Mouse (Mus musculus) adrenal gland, postnatal 14 days (tissue): ENCODE data around the gene Srsf2. TPM values are rescaled to one million over a fixed set of nuclear protein-coding genes. Genes with fewer than 3 reads are reported as not detected.
"Not testable (repeated sequence)": the region's sequence is repeated elsewhere in the genome, so short reads cannot be mapped to it uniquely, and the experiment has no call there.

Experiments
- DNase-seq: peaks from one replicate; pipeline ENCODE4 v3.0.0; 2021; ENCODE audit warnings: mixed read lengths
- long read RNA-seq, 2 experiments: library from polyadenylated mRNA; stranded (forward); transcript quantifications; one replicate each; pipeline ENCODE4 v2.0.0; 2021
- total RNA-seq: library from RNA; stranded (reverse); gene quantifications from 2 replicates; pipeline ENCODE4 v1.2.3, GENCODE M21; 2021

The Srsf2 gene
- 244 and 250 TPM in 2 replicates for total RNA-seq
- long read RNA-seq, experiment 1, transcript Srsf2-201 (3 exons, 1,899 nt), result major isoform, 305 of 399 reads
- long read RNA-seq, experiment 1, transcript Srsf2-203 (2 exons, 1,814 nt), result minor isoform, 5 of 399 reads
- long read RNA-seq, experiment 1, partial matches to known transcripts, result 34 of 399 reads
- long read RNA-seq, experiment 1, other reads (novel, unspliced or antisense), result 51 of 399 reads
- long read RNA-seq, experiment 2, transcript Srsf2-201 (3 exons, 1,899 nt), result major isoform, 188 of 278 reads
- long read RNA-seq, experiment 2, transcript Srsf2-203 (2 exons, 1,814 nt), result minor isoform, 12 of 278 reads
- long read RNA-seq, experiment 2, partial matches to known transcripts, result 26 of 278 reads
- long read RNA-seq, experiment 2, other reads (novel, unspliced or antisense), result 48 of 278 reads

DNA sequence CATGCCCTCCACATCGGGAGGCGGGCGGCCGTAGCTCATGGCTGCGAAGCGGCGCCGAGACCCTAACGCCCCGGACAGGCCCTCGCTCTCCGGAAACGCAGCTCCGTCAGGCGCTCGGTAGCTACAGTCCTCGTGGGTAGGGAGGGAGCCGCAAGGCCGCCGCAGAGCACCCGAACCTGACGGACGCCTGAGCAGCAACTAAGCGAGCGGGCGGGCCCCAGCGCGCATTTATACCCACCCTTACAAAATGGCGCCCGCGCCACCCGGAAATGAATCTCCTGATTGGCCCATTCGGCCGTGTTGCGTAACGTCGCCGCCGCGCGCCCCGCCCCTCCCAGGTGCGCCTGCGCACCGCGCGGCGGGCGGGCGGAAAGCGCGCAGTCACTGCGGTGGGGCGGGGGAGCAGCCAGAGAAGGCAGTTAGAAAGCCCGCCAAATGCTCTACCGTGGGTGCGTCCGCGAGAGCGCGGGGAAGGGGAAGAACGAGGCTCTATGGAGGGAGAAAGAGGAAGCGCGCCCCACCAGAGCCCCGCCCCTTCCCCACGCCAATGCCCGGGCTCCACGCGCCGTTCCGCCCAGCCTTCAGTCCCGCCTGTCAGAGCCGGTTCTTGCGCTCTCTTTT is at the start of gene Srsf2:
Gene Srsf2 (minus strand): TSS at position 204 of the 621 bp plus-strand sequence.
- DNase-seq, result peak; percentile 97

DNA sequence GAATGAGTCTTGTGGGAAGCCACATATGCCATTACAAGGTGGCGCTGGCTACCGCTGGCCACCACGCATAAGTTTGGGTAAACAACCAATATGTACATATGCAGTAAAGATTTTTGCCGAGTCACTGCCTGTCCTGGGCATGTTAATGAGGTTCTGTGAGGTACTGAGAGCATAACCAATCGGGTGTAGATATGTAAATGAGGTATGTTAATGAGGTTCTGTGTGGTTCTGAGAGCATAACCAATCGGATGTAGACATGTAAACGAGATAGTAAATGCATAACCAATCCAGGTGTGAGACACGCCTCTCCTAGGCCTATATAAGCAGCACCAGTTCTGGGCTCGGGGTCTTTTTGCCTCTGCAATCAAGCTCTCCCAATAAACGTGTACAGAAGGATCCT is 49.7 kb upstream of the Srsf2 start:
- not testable (repeated sequence) for DNase-seq

DNA sequence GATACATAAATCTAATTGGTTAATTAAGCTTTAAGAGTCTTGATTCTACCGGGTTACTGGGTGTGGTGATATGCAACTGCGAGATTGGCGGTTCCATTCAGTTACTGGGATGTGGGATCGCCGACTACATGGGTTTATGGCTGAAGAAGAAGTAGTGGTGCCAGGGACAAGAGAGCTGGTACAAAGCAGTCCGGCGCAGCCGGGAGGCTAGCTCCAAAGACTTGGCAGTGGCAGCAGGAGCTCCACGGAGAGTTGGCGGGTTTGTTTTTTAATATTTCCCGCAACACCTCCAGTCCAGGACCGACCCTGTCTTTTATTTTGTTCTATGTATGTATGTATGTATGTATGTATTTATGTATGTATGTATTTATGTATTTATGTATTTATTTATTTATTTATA is 46.4 kb upstream of the Srsf2 start:
- DNase-seq, result no peak

DNA sequence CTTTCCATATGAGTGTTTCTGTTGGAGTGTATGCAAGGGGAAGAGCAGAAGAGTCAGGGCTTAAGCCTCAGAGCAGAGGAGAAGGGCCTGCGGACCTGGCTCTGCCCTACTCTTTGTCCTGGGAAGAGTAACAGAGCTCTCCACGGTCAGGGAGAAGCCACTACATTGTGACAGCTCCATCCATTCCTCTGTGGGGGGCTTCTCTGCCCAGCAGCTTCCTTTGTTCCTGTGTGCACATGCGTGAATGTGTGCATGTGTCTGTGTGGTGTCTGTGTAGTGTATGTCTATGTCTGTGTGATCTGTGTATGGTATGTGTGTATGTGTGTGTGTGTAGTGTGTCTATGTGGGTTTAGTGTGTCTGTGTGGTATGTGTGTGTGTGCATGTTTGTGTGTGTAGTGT is 42.5 kb upstream of the Srsf2 start:
- DNase-seq, result no peak

DNA sequence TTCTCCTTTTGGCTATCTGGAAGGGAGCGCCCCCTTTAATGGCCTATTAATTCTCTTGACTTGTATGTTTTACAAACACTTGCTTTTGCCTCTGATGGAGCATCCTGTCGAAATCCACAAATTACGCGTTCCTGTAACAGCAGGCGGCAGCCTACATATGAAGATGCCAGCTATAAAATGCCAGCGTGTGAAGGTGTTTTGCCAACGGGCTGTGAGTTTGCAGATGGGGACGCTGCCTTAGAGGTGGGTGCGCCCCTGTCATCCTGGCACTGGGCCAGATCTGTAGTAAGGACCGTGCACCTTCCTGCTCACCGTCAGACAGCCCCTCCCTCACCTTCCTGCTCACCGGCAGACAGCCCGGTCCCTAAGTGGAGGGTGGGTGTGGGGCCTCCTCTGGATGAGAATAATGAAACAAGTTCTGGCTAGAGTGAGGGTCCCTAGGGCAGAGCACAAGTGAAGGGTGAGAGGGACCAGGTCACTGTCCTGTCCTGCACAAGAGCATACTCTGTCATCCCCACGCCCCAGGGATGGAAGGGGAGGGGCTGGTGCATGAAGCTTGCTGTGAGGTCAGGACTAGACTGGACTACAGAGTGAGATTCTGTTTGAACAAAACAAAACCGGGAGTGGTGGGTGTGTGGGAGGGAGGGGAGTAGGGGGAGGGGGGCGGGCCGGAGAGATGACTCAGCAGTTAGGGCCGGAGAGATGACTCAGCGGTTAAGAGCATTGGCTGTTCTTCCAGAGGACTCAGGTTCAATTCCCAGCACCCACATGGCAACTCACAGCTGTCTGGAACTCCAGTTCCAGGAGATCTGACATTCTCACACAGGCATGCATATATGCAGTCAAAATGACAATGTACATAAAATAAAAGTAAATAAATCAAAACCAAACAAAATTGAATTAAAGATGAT is 40.9 kb upstream of the Srsf2 start:
- no peak for DNase-seq

DNA sequence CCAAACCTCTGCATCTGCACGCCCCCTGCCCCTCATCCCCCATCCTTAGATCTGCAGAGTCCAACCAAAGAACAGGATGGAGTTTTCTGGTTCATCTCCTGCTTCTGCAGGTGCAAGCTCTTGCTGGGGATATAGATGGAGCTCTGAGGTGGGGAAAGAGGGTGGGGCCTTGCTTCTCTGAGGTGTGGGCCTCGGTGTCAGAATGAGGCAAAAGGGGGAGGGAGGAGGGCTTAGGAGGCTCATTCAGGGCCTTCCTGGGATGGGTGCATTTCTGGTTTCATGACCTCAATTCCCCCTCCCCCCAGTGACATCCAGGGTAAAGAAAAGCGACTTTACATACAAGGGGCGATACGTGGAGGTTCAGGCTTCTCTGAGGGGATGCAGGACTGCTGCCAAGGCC is 34.2 kb upstream of the Srsf2 start:
- DNase-seq, result no peak

DNA sequence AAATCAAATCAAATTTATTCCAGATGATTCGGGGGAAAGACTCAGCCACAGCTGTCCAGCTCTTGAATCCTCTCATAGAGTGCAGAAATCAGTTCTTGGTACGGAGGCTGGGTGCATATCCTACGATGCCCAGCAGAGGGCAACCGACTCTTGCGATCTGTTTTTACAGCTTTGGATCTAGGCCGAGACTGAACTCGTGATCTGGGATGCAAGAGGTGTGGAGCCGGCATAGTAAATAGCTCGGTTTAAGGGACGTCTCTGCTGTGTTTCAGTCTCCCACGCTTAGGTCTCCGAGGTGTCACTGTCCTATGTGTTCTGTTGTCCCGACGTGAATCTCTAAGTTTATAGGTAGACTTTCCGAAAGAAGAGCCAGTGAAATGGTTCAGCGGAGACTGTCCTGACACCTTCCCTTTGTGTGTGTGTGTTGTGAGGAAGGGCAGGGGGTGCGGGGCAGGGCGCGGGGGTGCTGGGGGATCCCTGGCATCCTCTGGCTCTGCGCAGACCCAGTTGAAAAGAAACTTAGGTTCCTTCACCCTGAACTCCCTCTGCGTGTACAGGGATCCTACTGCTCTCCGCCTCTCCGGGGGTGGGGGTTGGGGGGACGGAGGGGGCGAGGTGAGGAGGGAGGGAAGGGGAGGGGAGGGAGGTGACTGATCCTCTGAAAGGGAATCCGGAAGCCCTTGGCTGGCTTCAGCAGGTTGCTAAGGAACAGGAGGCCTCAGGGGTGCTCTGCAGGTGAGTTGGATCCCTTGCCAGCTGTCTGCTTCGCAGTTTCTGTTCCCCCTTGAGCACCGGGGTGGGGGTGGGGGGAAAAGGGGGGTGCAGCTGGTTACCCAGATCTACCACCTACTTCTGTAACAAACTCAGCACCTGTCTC is 32.6 kb upstream of the Srsf2 start:
- DNase-seq, result peak; percentile 82

DNA sequence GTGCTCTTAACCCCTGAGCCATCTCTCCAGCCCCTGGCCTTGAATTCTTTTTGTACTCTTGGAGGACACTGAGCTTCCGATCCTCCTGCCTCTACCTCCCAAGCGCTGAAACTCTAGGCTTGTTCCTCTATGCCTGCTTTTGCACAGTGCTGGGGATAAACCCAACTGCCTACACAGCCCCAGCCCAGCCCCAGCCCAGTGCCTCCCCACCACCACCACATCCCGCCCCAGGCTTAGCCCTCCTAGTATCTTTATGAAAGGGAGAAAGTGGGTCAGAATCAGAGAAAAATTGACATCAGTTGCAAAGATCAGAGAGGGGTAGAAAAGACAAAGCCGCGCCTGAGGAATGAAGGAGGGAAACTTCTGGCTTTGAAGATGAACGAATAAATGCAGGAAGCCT is 31.2 kb upstream of the Srsf2 start:
- DNase-seq, result no peak

DNA sequence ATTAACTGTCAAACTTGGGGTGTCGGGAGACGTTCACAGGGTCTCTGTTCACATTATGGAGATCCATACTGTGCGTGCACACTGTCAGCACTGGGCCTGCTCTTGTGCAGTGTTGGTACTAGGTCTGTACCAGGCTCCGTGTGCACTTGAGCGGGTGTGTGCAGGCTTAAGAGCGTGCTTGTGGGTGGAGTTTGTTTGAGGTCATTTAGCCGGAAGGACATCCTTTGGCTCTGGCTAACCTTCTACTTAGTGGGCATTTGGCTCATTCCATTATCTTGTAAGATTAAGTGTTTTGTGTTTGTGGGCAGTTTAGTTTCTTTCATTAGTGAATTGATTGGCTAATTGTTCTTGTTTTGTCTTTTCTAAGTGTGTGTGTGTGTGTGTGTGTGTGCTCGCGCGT is 29.6 kb upstream of the Srsf2 start:
- no peak for DNase-seq

DNA sequence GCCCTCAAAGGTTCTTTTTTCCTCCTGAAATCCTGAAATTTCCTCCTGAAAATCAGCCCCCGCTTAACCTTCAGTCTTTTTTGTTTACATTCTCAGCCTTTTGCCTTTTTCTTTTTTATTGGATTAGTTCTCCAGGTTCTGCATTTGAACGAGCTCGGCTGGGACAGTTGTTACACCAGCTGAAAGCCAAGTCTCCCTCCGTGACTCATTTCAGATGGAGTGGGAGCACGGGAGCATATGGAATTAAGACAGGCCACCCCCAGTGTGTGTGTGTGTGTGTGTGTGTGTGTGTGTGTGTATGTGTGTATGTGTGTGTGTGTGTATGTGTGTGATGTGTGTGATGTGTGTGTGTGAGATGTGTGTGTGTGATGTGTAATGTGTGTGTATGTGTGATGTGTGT is 28.5 kb upstream of the Srsf2 start:
- DNase-seq, result no peak

DNA sequence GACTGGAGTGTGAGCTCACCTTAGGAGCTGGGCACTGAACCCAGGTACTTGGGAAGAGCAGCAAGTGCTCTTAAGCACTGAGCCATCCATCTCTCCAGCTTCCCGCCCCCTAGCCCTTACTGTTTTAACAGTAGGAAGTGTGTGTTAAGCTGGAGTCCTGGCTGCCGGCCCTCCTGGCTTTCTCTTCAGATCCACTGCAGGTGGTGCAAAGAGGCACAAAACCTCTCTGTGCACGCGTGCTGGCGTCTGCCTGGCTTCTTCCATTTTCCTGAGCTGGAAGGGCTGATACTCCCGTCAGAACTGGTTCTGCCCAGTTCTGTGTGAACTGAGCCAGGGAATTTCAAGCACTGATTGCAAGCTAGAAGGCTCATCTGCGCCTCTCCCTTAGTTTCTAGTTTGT is 27.9 kb upstream of the Srsf2 start:
- DNase-seq, result no peak

DNA sequence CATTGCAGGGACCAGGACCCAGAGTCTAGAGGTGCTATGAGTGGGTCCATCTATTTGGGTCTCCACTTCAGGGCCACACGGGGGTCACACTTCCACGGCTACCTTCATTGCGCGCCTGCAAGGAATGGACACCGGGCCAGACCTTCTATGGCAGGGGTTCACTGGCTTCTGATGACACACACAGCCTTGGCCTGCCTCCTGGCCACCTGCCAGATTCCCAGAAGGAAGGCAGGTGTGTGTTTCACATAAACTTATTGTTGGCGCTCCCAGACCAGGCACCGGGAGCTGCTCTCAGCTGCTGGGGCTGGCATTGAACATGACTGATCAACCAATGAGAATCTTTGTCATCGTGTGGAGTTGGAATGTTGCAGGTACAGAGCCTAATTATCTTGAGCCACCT is 25.6 kb upstream of the Srsf2 start:
- DNase-seq, result peak; percentile 19

DNA sequence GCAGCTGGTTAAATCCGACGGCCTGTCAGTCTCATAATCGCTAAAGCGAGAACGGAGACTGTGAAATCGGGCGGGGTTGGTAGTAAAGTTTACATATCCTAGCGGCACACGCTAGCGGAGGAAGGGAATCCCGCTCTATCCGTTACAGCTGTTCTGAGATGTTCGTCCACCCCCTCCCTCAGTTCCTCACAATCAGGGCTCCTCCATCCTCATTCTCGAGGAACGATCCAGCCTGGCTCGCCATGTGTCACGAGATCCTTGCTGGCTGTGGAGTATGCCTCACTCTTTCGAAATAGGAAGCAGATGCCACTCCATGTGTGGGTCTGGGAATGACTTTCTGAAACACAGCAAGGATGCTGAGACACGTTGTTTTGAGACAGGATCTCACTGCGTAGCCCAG is 21.1 kb upstream of the Srsf2 start:
- DNase-seq, result no peak

DNA sequence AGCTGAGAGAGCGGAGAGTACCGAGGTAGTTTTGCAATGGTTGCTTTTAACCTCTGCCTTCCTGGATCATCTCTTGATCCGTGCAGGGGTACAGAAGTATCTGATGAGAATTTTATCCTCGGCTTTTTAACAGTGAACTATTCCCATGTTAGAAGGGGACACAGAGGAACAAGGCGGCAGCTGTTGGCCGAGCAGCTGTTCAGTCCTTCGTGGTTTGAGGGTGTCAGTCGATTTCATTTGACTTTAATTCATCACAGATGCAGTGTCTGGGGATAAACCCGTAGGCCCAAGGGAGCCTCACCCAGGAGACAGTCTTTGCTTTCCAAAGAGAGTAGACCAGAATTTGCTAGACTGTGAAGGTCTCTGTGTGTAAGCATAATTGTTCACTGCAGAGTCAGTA is 18.6 kb upstream of the Srsf2 start:
- DNase-seq, result no peak

DNA sequence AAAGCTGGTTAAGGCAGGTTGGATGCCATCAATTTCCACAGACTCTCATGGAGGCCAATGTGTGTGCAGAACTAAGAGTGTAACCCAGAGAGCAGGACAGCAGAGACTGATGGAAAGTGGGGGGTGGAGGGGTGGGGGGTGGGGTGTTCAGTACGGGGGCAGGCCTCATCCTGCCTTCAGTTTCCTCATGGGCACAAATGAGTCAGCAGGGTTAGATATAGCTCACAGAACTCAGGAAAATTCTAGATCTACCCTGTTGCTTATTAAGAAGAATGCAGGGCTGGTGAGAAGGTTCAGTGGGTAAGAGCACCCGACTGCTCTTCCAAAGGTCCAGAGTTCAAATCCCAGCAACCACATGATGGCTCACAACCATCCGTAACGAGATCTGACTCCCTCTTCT is 16.7 kb upstream of the Srsf2 start:
- DNase-seq, result no peak

DNA sequence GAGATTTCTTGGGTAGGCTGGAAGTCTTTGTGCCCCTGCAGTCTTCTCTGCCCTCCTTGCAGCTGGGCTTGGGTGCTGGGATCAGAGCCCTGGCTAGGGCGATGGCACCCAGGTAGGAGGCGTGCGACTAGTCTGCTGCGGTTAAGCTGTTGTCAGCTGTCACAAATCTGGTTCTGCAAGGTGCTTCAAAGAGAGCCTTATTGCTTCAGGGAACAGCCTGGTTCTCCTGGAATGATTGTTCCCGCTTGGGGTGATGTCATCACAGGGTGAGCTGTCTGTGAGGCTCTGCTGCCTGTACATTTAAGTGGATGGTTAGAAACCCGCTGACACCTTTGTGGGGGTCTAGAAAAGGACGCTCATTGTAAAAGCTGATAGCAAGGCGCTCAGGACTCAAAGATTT is 16.3 kb upstream of the Srsf2 start:
- no peak for DNase-seq

DNA sequence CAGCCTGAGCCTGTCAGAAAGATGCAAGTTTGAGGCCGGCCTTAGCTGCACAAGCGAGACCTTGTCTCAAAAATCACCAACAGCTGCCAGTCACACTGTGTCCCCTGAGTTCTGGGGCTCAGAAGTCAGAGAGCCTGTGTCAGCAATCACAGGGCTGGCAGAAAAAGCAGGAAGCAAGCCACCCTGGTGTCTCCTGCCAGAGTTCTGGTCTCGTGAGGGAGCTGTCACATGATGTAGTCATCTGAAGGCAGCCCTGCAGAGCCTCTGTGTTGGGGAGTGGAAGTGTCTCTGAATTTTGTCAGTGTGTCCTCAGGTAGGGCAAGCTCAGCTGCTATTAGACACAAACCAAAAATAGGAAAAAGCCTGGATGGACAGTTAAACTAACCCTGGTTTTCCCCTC is 15.2 kb upstream of the Srsf2 start:
- peak; percentile 70 for DNase-seq

DNA sequence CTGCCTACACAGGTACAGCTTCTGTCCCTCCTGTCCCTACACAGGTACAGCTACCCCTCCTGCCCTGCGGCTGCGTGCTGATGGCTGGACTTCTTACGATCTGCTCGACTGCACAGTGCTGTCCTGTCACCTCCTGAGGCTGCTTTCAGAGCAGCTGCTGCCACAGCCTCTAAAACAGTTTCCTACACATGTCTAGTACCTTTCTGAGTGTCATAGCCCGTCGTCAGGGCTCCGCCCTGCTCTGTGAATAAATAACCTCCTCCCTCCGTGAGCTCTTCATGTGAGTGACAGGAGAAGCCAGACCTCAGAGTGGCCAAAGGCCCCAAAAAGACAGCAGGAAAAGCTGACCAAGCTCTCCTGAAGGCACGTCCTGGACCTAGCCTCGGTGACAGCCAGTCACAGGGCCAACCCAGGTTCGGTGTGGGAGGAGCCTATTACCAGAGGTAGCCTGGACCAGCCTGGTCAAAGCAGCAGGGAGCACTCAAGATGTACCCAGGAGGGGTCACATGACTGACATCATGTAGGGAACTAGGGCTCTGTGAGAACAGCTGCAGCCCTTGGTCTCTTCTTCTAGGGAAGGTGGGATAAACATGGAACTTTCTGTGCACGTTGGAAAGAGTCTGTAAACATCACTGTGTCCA is 13.2 kb upstream of the Srsf2 start:
- DNase-seq, result no peak

DNA sequence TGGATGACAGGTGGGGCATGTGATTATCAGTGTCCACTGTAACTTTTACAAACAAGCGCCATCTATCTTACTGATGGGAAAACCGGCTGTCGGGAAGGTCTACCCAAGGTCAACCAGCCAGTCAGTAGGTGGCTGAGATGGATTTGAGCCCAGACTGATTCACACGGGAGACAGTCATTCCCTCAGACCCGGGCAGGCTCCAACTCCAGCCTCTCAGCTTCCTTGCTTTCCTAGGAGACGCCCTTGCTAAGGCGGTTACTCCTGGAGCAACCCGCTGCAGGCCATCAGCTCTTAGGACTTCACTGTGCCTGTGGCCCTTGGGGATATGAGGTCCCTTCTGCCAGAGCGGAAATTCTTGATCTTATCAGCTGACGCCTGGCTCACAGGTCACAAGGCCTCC is 11.6 kb upstream of the Srsf2 start:
- peak; percentile 56 for DNase-seq

DNA sequence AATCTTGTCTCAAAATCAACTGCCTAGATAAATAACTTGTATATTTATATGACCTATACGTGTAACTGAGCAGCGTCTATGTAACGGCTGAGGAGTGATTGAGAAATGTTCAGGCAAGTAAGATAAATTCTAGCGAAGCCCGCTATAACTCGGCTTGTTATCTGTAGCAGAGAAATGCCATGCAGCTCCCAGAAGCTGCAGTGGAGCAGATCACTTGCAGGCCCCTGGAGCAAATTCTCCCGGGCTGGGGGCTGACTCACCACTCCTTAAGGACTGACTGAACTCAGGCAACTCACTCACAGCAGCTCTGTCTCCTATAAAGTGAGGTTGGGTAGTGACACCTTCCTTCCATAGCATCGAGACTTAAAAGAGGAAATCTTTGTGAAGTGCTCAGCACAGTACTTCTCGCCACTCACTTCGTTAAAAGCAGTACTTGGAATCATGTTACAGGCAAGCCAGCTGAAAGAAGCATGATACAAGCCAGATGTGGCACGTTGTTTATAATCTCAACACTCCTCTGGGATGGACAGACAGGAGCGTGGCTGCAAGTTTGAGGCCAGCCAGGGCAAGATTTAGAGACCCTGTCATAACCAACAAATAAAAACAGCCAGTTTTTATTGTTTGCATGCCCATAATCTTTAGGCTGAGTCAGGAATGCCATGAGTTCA is 4.4 kb upstream of the Srsf2 start:
- DNase-seq, result no peak

DNA sequence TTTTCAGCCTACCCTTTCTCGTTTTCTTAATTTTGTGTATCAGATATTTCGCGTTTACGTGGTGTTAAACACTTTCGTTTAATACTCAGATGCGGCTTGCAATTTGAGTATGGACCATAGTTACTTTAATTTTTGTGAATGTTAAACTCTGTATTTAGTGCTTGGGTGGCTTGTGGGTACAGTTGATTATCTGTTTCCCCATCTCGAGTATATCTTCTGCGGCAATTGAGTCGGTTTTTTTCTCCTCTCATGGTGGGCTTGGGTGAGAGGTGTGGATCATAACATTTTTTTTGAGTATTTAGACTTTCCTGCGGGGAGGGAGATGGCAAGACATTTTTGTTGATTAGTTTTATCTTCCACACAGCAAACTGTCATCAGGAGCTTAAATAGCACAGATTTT is 1.4 kb upstream of the Srsf2 start:
- no peak for DNase-seq
